Mouse (Mus musculus) thymus, adult 2 months (tissue): ENCODE results near the gene Cep135.

Experiments
- CTCF ChIP-seq: fragments of 200-500 bp; IDR thresholded peaks from 2 replicates; pipeline ENCODE4 v1.5.1; 2012; ENCODE audit warnings: mild to moderate bottlenecking, control low read depth, low read length, moderate library complexity, borderline replicate concordance; ENCODE audit not compliant: control insufficient read depth, poor library complexity, insufficient read depth; ENCODE audit errors: extremely low read depth
- POLR2A ChIP-seq: fragments of 200-500 bp; IDR thresholded peaks from 2 replicates; pipeline ENCODE4 v1.6.1; 2012; ENCODE audit warnings: mild to moderate bottlenecking, low read length, control low read depth, moderate library complexity; ENCODE audit not compliant: control insufficient read depth, poor library complexity, insufficient read depth; ENCODE audit errors: extremely low read depth

DNA sequence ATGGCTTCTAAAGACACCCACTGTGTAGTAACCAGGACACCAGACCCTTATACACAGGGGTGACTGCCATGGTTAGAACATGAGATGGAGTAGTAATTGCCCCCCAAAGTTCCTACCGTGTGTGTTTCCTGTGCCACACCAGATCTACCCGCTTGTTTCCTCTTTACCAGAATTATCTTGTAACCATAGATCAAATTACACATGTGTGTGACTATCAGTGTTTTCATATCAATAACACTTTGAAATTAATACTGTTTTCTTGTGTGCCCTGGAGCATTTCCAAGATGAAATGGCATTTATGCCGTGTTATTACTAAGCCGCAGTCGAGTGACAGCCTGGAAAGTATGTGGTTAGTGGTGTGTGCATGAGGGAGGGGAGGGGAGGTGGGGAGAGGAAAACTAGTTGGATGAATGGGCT lies 101.7 kb downstream of the Cep135 start:
- TF ChIP-seq CTCF = no peak
- no peak for TF ChIP-seq POLR2A
